Comparison of ENCODE assay signal across 8 mouse cellular contexts in the genomic region with DNA sequence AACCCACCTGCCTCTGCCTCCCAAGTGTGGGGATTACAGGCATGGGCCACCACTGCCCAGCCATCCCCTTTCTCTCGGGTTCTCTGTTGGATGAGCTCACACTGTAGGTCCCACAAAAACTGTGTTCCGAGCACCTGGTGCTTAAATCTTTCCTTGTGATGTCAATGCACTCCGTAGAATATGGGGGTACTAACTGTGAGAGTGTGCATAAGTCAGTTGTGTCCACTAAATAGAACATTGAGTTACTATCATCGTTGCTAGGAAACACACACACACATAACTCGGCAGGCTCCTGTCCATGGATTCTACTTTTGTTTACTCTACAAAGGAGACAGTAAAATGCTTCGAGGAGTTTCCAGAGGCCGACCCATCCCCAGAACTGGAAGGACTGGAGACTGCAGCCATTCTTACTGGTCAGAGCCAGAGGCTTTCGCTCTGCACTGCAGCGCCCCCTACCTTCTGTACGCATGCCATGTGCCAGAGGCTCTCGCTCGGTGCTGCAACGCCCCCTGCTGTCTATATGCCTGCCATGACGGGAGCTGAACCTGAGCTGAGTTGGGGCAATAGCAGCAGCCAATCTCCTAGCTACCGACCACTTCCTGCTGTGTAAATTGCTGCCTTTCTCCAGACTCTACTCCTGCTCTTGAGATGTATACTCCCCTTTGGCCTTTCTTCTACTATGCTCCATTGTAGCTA. TPM values are rescaled to one million over a fixed set of nuclear protein-coding genes. Genes with fewer than 3 reads are reported as not detected.
A peak's percentile ranks its signal among the peaks of the same experiment; 100 is the strongest.
DNase-seq lines count a peak whose midpoint lies in the region; ATAC-seq lines count a peak whose summit lies in the region.

No protein-coding gene starts in this region.

- peak; percentile 66 for ATAC-seq in forebrain, embryonic 15.5 days (replicated peaks)
- peak; percentile 82 for ATAC-seq in neural tube, embryonic 15.5 days (ENCODE audit: low FRiP score)

- H3K4me3 ChIP-seq in forebrain, embryonic 15.5 days: no peak overlapping the region
- H3K4me3 ChIP-seq in neural tube, embryonic 15.5 days (replicated peaks): no peak overlapping the region

- H3K9ac ChIP-seq in forebrain, embryonic 15.5 days (replicated peaks): no peak overlapping the region
- no peak overlapping the region for H3K9ac ChIP-seq in neural tube, embryonic 15.5 days (replicated peaks)

- H3K4me1 ChIP-seq in forebrain, embryonic 15.5 days: peaks cover 3% of the 10 kb centered on the region; the same call in 1 of the 2 replicates
- H3K4me1 ChIP-seq in neural tube, embryonic 15.5 days: peaks cover 5% of the 10 kb centered on the region

- 29% methylated on average over 15 of the region's 15 CpGs for WGBS in forebrain, embryonic 15.5 days
- WGBS in neural tube, embryonic 15.5 days: 20% methylated on average over 15 of the region's 15 CpGs

- H3K36me3 ChIP-seq in forebrain, embryonic 15.5 days: peaks cover 15% of the 10 kb centered on the region; the same call in 1 of the 2 replicates
- H3K36me3 ChIP-seq in neural tube, embryonic 15.5 days: peaks cover 20% of the 10 kb centered on the region

- no peak overlapping the region for H3K27ac ChIP-seq in forebrain, embryonic 15.5 days (replicated peaks)
- no peak overlapping the region for H3K27ac ChIP-seq in neural tube, embryonic 15.5 days (replicated peaks)

- DNase-seq in ES-CJ7 (ENCODE audit: low read depth, low spot score): peak; percentile 95
- peak; percentile 94 for DNase-seq in cerebellum, adult 11 months
- peak; percentile 81 for DNase-seq in heart, postnatal 25 days (ENCODE audit: low spot score)
- peak; percentile 96 for DNase-seq in layer of hippocampus, adult 11-12 months (ENCODE audit: low spot score)
- DNase-seq in lung, adult 18-20 months: peak; percentile 90 to 95
- peak; percentile 98 for DNase-seq in testis, postnatal 10 days (ENCODE audit: low spot score)

- intact Hi-C loops in heart, postnatal 25 days (cut with DNase I): loop anchor here (1.0 to 5.0 kb wide), 3 partner anchors 56 to 289 kb away; no protein-coding TSS in a partner anchor

- no peak overlapping the region for H3K4me2 ChIP-seq in forebrain, embryonic 15.5 days (replicated peaks)
- no peak overlapping the region; the same call in 1 of the 2 replicates for H3K4me2 ChIP-seq in neural tube, embryonic 15.5 days

- H3K27me3 ChIP-seq in forebrain, embryonic 15.5 days: no peaks in the 10 kb centered on the region
- H3K27me3 ChIP-seq in neural tube, embryonic 15.5 days (replicated peaks): no peaks in the 10 kb centered on the region

- H3K9me3 ChIP-seq in forebrain, embryonic 15.5 days: no peaks in the 10 kb centered on the region
- no peaks in the 10 kb centered on the region for H3K9me3 ChIP-seq in neural tube, embryonic 15.5 days (replicated peaks)

RNA-seq across cellular contexts. Expression of a gene that starts 8.1 kb away (rescaled TPM):
- 88.5 and 94.5 TPM in 2 replicates for polyA plus RNA-seq in forebrain, embryonic 15.5 days (2015; fragmentation: Nextera tagmentation; extraction: Ambion mirVana)
- 10 to 100 TPM; 12.3 to 13.9 TPM for total RNA-seq in heart, postnatal 25 days (2021)
- polyA plus RNA-seq in neural tube, embryonic 15.5 days (2015; fragmentation: Nextera tagmentation; extraction: Ambion mirVana): 123 and 136 TPM in 2 replicates

RNA-seq across cellular contexts. Expression of a gene that starts 8.2 kb away (rescaled TPM):
- polyA plus RNA-seq in forebrain, embryonic 15.5 days (2015; fragmentation: Nextera tagmentation; extraction: Ambion mirVana): 276 and 287 TPM in 2 replicates
- 10 to 100 TPM; 52.2 to 57.0 TPM for total RNA-seq in heart, postnatal 25 days (2021)
- 266 and 277 TPM in 2 replicates for polyA plus RNA-seq in neural tube, embryonic 15.5 days (2015; fragmentation: Nextera tagmentation; extraction: Ambion mirVana)

RNA-seq across cellular contexts. Expression of a gene that starts 13.3 kb away (rescaled TPM):
- polyA plus RNA-seq in forebrain, embryonic 15.5 days (2015; fragmentation: Nextera tagmentation; extraction: Ambion mirVana): 1.8 and 2.4 TPM in 2 replicates
- 10 to 100 TPM; 21.2 to 40.2 TPM for total RNA-seq in heart, postnatal 25 days (2021)
- polyA plus RNA-seq in neural tube, embryonic 15.5 days (2015; fragmentation: Nextera tagmentation; extraction: Ambion mirVana): 2.2 and 3.1 TPM in 2 replicates

RNA-seq across cellular contexts. Expression of a gene that starts 20.3 kb away (rescaled TPM):
- 50.0 and 50.1 TPM in 2 replicates for polyA plus RNA-seq in forebrain, embryonic 15.5 days (2015; fragmentation: Nextera tagmentation; extraction: Ambion mirVana)
- total RNA-seq in heart, postnatal 25 days (2021): 10 to 100 TPM; 26.8 to 27.8 TPM
- polyA plus RNA-seq in neural tube, embryonic 15.5 days (2015; fragmentation: Nextera tagmentation; extraction: Ambion mirVana): 45.4 and 52.4 TPM in 2 replicates

RNA-seq across cellular contexts. Expression of a gene that starts 44.0 kb away (rescaled TPM):
- 0.64 and 0.69 TPM in 2 replicates for polyA plus RNA-seq in forebrain, embryonic 15.5 days (2015; fragmentation: Nextera tagmentation; extraction: Ambion mirVana)
- total RNA-seq in heart, postnatal 25 days (2021): 10 to 100 TPM; 16.7 to 22.1 TPM
- 0.87 and 10.7 TPM in 2 replicates for polyA plus RNA-seq in neural tube, embryonic 15.5 days (2015; fragmentation: Nextera tagmentation; extraction: Ambion mirVana)
